Mouse (Mus musculus): ENCODE measurements around the gene Tlcd1. TPM values are rescaled to one million over a fixed set of nuclear protein-coding genes. Genes with fewer than 3 reads are reported as not detected.
A peak's percentile ranks its signal among the peaks of the same experiment; 100 is the strongest.
"Not testable (repeated sequence)": the region's sequence is repeated elsewhere in the genome, so short reads cannot be mapped to it uniquely, and the experiment has no call there.

Tlcd1 gene
- polyA plus RNA-seq, 1 experiment: 33.5 TPM

- peak; percentile 83 for DNase-seq (ENCODE audit: low spot score)
These were observed 1.7 kb downstream of the Tlcd1 start for GRCm38 (mm10) chr11:78177903-78178858.

GRCm38 (mm10) chr11:78178859-78179437 lies 2.4 kb downstream of the Tlcd1 start:
- peak; percentile 53 for DNase-seq (ENCODE audit: low spot score)

- no peak for DNase-seq (ENCODE audit: low spot score)
These were observed 3.0 kb downstream of the Tlcd1 start for GRCm38 (mm10) chr11:78179438-78179999.

- no peak for DNase-seq (ENCODE audit: low spot score)
These were observed 3.7 kb downstream of the Tlcd1 start for GRCm38 (mm10) chr11:78180081-78180761.

- DNase-seq (ENCODE audit: low spot score): no peak
These were observed 5.4 kb downstream of the Tlcd1 start for GRCm38 (mm10) chr11:78181830-78182357.

- no peak for DNase-seq (ENCODE audit: low spot score)
These were observed 5.9 kb downstream of the Tlcd1 start for GRCm38 (mm10) chr11:78182450-78182849.

- peak; percentile 75 for DNase-seq (ENCODE audit: low spot score)
These were observed 6.7 kb downstream of the Tlcd1 start, which contains the start of gene Rpl23a for GRCm38 (mm10) chr11:78182961-78183844. Gene Rpl23a (minus strand): TSS chr11:78183584.

- no peak for DNase-seq (ENCODE audit: low spot score)
These were observed 7.5 kb downstream of the Tlcd1 start for GRCm38 (mm10) chr11:78183884-78184514.

- not testable (repeated sequence) for DNase-seq (ENCODE audit: low spot score)
These were observed 8.2 kb downstream of the Tlcd1 start for GRCm38 (mm10) chr11:78184702-78185101.

- peak; percentile 59 for DNase-seq (ENCODE audit: low spot score)
These were observed 12.1 kb downstream of the Tlcd1 start, which contains the start of gene Rab34 for GRCm38 (mm10) chr11:78188331-78189233. Gene Rab34 (plus strand): TSS chr11:78188430.

- DNase-seq (ENCODE audit: low spot score): no peak
These were observed 12.9 kb downstream of the Tlcd1 start for GRCm38 (mm10) chr11:78189234-78190040.

- no peak for DNase-seq (ENCODE audit: low spot score)
These were observed 13.5 kb downstream of the Tlcd1 start for GRCm38 (mm10) chr11:78190041-78190440.

GRCm38 (mm10) chr11:78193113-78193512 lies 16.6 kb downstream of the Tlcd1 start, which contains the start of gene Proca1:
Gene Proca1 (plus strand): TSS chr11:78193392.
- no peak for DNase-seq (ENCODE audit: low spot score)

- DNase-seq (ENCODE audit: low spot score): peak; percentile 54
These were observed 18.0 kb downstream of the Tlcd1 start for GRCm38 (mm10) chr11:78194411-78195100.

- no peak for DNase-seq (ENCODE audit: low spot score)
These were observed 18.8 kb downstream of the Tlcd1 start for GRCm38 (mm10) chr11:78195101-78195863.

- no peak for DNase-seq (ENCODE audit: low spot score)
These were observed 25.9 kb downstream of the Tlcd1 start for GRCm38 (mm10) chr11:78202372-78202771.

GRCm38 (mm10) chr11:78204287-78204686 lies 27.8 kb downstream of the Tlcd1 start:
- DNase-seq (ENCODE audit: low spot score): no peak

All from urinary bladder, adult 2 months (tissue).